Mouse (Mus musculus) E14TG2a.4 (cell line): ENCODE results near the gene Mertk.

Experiments
- H3K27me3 ChIP-seq: 2 replicates; pipeline ENCODE4 v1.6.1; 2014; ENCODE audit warnings: low read length, control low read depth; ENCODE audit not compliant: insufficient read depth
- H3K36me3 ChIP-seq: 2 replicates; pipeline ENCODE4 v1.6.1; 2014; ENCODE audit warnings: low read length, control low read depth; ENCODE audit not compliant: insufficient read depth
- H3K4me1 ChIP-seq: replicated peaks from 2 replicates; pipeline ENCODE4 v1.6.1; 2014; ENCODE audit warnings: low read depth, low read length, control low read depth
- H3K4me3 ChIP-seq: replicated peaks from 2 replicates; pipeline ENCODE4 v1.5.1; 2014; ENCODE audit warnings: mild to moderate bottlenecking, low read length
- H3K9me3 ChIP-seq: 2 replicates; pipeline ENCODE4 v1.6.1; 2014; ENCODE audit warnings: low read length, control low read depth
- CTCF ChIP-seq: conservative IDR thresholded peaks from 2 replicates; pipeline ENCODE4 v1.5.1; 2014; ENCODE audit warnings: low read length
- NANOG ChIP-seq: IDR thresholded peaks from 2 replicates; pipeline ENCODE4 v1.6.1; 2014; ENCODE audit warnings: borderline replicate concordance, low read length, mixed read lengths
- POU5F1 ChIP-seq: IDR thresholded peaks from 2 replicates; pipeline ENCODE4 v1.6.1; 2014; ENCODE audit warnings: low read length, borderline replicate concordance

Mertk gene

DNA sequence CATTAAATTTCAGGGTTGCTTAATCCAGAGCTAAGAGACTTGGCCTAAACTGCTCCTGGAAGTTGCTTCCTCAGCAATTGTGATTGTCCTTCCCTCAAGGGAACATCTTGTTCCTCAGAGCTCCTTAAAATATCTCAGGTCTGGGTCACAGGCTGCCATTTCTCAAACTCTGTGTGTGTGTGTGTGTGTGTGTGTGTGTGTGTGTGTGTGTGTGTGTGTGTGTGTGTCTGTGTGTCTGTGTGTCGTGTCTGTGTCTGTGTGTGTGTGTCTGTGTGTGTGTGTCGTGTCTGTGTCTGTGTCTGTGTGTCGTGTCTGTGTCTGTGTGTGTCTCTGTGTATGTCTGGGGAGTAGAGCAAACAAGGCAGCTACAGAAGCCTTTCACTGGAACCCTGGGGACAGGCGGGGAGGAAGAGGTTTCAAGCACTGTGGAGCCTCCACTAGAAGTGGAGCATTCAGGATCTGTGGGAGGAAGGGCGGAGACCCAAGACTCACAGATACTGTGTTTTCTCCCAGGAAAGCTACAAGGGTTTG, 47.9 kb downstream of the Mertk start:
- Histone ChIP-seq H3K27me3 (no peaks in the 10 kb centered on the region), H3K36me3 (no peaks in the 10 kb centered on the region), H3K4me3 (no peak overlapping the region), H3K9me3 (no peaks in the 10 kb centered on the region), H3K4me1 (0 out of 2 replicates have a peak, but pooled peaks cover 5% of the 10 kb centered on the region)
- TF ChIP-seq CTCF, result no peak
- TF ChIP-seq POU5F1, result no peak
- TF ChIP-seq NANOG, result no peak

- no peaks in the 10 kb centered on the region for H3K9me3 ChIP-seq
- H3K4me1 ChIP-seq, result 0 out of 2 replicates have a peak, but pooled peaks cover 5% of the 10 kb centered on the region
- no peaks in the 10 kb centered on the region for H3K27me3 ChIP-seq
- H3K4me3 ChIP-seq, result no peak overlapping the region
- H3K36me3 ChIP-seq, result no peaks in the 10 kb centered on the region
- no peak for TF ChIP-seq CTCF
Measured at GRCm38 (mm10) chr2:128747433-128748028, 48.8 kb downstream of the Mertk start.

DNA sequence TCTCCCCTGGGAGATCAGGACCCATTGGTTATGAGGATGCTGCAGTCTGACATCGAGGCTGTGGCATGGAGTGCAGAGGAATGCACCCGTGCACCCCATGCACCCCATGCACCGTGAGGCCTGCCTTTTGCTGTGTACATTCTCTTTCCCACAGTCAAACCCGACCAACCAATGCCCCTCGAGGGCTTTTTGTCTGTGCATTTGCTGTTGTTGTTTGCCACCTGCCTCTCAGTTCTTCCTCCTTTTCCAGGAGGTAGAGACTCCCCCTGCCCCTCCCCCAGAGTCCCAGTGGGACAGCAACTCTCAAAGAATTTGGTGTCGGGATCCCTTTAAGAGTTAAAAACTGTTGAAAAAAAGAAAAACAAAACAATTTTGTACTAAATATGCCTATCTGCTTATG, 49.4 kb downstream of the Mertk start:
- TF ChIP-seq NANOG, result no peak
- no peak for TF ChIP-seq CTCF

DNA sequence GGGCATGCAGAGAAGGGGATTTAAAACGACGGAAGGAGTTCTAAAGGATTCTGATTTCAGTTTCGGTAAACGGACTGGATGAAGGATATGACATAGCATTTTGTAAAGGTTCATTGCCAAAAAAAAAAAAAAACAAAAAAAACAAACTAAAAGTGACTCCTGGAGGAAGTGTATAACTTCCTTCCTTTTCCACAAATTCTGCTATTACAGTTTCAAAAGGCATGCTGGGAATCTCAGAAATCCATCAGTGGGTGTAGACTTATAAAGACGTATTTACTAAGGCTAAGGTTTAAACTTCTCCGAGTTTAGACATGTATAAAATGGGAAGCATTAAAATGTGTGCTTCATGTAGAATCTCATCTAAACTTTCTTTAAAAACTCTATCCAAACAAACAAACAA, 52.3 kb downstream of the Mertk start:
- Histone ChIP-seq H3K4me3 (no peak overlapping the region), H3K9me3 (no peaks in the 10 kb centered on the region), H3K27me3 (no peaks in the 10 kb centered on the region), H3K4me1 (0 out of 2 replicates have a peak, but pooled peaks cover 5% of the 10 kb centered on the region), H3K36me3 (no peaks in the 10 kb centered on the region)
- TF ChIP-seq NANOG (no peak), POU5F1 (no peak), CTCF (no peak)

More for the DNA sequence above, 49.4 kb downstream of the Mertk start:
- H3K36me3 ChIP-seq, result no peaks in the 10 kb centered on the region
- H3K4me1 ChIP-seq, result 0 out of 2 replicates have a peak, but pooled peaks cover 5% of the 10 kb centered on the region
- H3K9me3 ChIP-seq, result no peaks in the 10 kb centered on the region
- no peak overlapping the region for H3K4me3 ChIP-seq
- no peaks in the 10 kb centered on the region for H3K27me3 ChIP-seq

- no peaks in the 10 kb centered on the region for H3K9me3 ChIP-seq
- no peak for TF ChIP-seq POU5F1
- TF ChIP-seq NANOG, result no peak
- TF ChIP-seq CTCF, result no peak
Measured at GRCm38 (mm10) chr2:128753295-128753873, 54.6 kb downstream of the Mertk start.

DNA sequence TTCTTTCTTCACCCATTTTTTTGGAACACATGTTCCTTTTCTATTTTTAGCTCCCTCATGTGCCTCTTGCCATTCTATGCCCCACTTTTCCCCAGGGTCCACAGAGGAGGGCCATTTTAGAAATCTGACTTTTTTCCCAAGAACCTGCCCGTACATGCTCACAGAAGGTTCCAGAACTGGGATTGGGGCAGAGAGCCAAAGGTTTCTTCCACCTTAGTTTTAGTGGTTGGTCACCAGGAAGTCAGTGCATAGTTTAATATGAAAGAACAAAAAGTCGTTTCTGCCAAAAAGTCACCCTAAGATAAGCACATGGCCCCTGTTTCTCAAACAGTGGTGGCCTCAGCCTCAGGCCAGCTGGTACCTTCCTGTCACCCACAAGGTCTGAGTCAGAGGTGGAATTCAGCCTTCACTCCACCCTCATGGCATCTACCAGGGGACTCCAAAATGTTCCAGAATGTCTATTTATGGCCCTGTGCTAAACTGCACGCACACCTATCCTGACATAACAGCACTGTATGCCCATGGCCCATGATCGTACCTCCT, 56.5 kb downstream of the Mertk start:
- Histone ChIP-seq H3K27me3 (no peaks in the 10 kb centered on the region), H3K4me3 (no peak overlapping the region), H3K4me1 (no peaks in the 10 kb centered on the region), H3K9me3 (no peaks in the 10 kb centered on the region), H3K36me3 (no peaks in the 10 kb centered on the region)
- TF ChIP-seq NANOG (no peak), POU5F1 (no peak), CTCF (no peak)

More at GRCm38 (mm10) chr2:128753295-128753873, 54.6 kb downstream of the Mertk start:
- no peaks in the 10 kb centered on the region for H3K27me3 ChIP-seq
- no peaks in the 10 kb centered on the region for H3K4me1 ChIP-seq
- no peak overlapping the region for H3K4me3 ChIP-seq
- no peaks in the 10 kb centered on the region for H3K36me3 ChIP-seq

- Histone ChIP-seq H3K4me1 (no peaks in the 10 kb centered on the region), H3K27me3 (no peaks in the 10 kb centered on the region), H3K36me3 (no peaks in the 10 kb centered on the region), H3K4me3 (no peak overlapping the region), H3K9me3 (no peaks in the 10 kb centered on the region)
- no peak for TF ChIP-seq POU5F1
- TF ChIP-seq CTCF, result no peak
- no peak for TF ChIP-seq NANOG
Measured at GRCm38 (mm10) chr2:128758724-128759340, 60.1 kb downstream of the Mertk start.

DNA sequence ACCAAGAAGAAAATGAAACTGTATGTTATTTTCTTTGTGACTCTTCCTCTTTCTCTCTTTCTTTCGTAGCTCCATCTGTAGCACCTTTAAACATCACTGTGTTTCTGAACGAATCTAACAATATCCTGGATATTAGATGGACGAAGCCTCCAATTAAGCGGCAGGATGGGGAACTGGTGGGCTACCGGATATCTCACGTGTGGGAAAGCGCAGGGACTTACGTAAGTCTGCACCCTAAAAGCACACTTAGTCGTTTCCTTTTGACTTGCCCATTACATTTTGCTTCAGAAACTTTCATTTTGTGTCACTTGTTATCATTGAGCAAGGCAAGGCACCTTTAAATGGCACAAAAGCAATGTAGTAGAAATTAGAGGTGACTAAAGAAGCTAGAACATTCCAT, 63.3 kb downstream of the Mertk start:
- Histone ChIP-seq H3K36me3 (no peaks in the 10 kb centered on the region), H3K4me3 (no peak overlapping the region), H3K27me3 (no peaks in the 10 kb centered on the region), H3K9me3 (no peaks in the 10 kb centered on the region), H3K4me1 (no peaks in the 10 kb centered on the region)
- TF ChIP-seq CTCF (no peak), POU5F1 (no peak), NANOG (no peak)

GRCm38 (mm10) chr2:128765787-128766186, 67.0 kb downstream of the Mertk start:
- Histone ChIP-seq H3K9me3 (no peaks in the 10 kb centered on the region), H3K27me3 (no peaks in the 10 kb centered on the region)

More at GRCm38 (mm10) chr2:128765787-128766186, 67.0 kb downstream of the Mertk start:
- no peak for TF ChIP-seq POU5F1
- Histone ChIP-seq H3K4me1 (peaks cover 6% of the 10 kb centered on the region; the same call in 1 of the 2 replicates), H3K4me3 (no peak overlapping the region), H3K36me3 (no peaks in the 10 kb centered on the region)
